Mouse (Mus musculus) lung, embryonic 15.5 days (tissue): ENCODE measurements around the gene Elp4. TPM values are rescaled to one million over a fixed set of nuclear protein-coding genes. Genes with fewer than 3 reads are reported as not detected.

Source experiments
- ATAC-seq: fragments of 200-750 bp; cut with Nextera tagmentation; 2 replicates; pipeline ENCODE4 v1.8.0; 2017; ENCODE audit warnings: moderate number of reproducible peaks, borderline replicate concordance; ENCODE audit not compliant: low FRiP score, low TSS enrichment; ENCODE audit errors: extremely low read depth
- H3K27ac ChIP-seq: fragments of 300-500 bp; sonication (generic); 2 replicates; pipeline ENCODE4 v1.5.1; 2015; ENCODE audit warnings: moderate library complexity, mild to moderate bottlenecking, inconsistent platforms
- H3K27me3 ChIP-seq: fragments of 300-500 bp; sonication (generic); 2 replicates; pipeline ENCODE4 v1.6.1; 2015; ENCODE audit warnings: inconsistent platforms
- H3K36me3 ChIP-seq: fragments of 300-500 bp; sonication (generic); 2 replicates; pipeline ENCODE4 v1.6.1; 2015; ENCODE audit warnings: inconsistent platforms
- H3K4me1 ChIP-seq: fragments of 300-500 bp; sonication (generic); 2 replicates; pipeline ENCODE4 v1.6.1; 2015; ENCODE audit warnings: inconsistent platforms
- H3K4me2 ChIP-seq: fragments of 300-500 bp; sonication (generic); 2 replicates; pipeline ENCODE4 v1.6.1; 2015; ENCODE audit warnings: inconsistent platforms, mild to moderate bottlenecking, moderate library complexity
- H3K4me3 ChIP-seq: fragments of 300-500 bp; sonication (generic); 2 replicates; pipeline ENCODE4 v1.5.1; 2015; ENCODE audit warnings: mild to moderate bottlenecking, inconsistent platforms
- H3K9ac ChIP-seq: fragments of 300-500 bp; sonication (generic); 2 replicates; pipeline ENCODE4 v1.6.1; 2015; ENCODE audit warnings: inconsistent platforms
- H3K9me3 ChIP-seq: fragments of 300-500 bp; sonication (generic); 2 replicates; pipeline ENCODE4 v1.6.1; 2016; ENCODE audit warnings: inconsistent platforms
- WGBS: fragments of 180-500 bp; shearing (Covaris S2); methylation state at CpG from one replicate; pipeline ENCODE4 v1.1.7; 2015; 5-methylcytosine and 5-hydroxymethylcytosine counted together
- polyA plus RNA-seq: library from polyadenylated mRNA; unstranded; fragments of >200 nt; fragmentation: Nextera tagmentation; extraction: Ambion mirVana; gene quantifications from 2 replicates; pipeline ENCODE4 v1.2.1, GENCODE M21; 2015

The Elp4 gene
- polyA plus RNA-seq, 1 experiment from 2014 or later = 45.3 TPM

GRCm38 (mm10) chr2:105803427-105803826 lies 100.9 kb downstream of the Elp4 start:
- Histone ChIP-seq H3K4me1 (no peaks in the 10 kb centered on the region), H3K27ac (no peak overlapping the region), H3K4me3 (no peak overlapping the region), H3K27me3 (no peaks in the 10 kb centered on the region), H3K4me2 (no peak overlapping the region), H3K9me3 (no peaks in the 10 kb centered on the region), H3K36me3 (no peaks in the 10 kb centered on the region), H3K9ac (no peak overlapping the region)
- WGBS = 27% methylated on average over 5 of the region's 5 CpGs
- no peak for ATAC-seq

GRCm38 (mm10) chr2:105802902-105803301 lies 101.5 kb downstream of the Elp4 start:
- Histone ChIP-seq H3K9ac (no peak overlapping the region), H3K4me3 (no peak overlapping the region), H3K4me1 (no peaks in the 10 kb centered on the region), H3K27ac (no peak overlapping the region), H3K9me3 (no peaks in the 10 kb centered on the region), H3K27me3 (no peaks in the 10 kb centered on the region), H3K36me3 (no peaks in the 10 kb centered on the region), H3K4me2 (no peak overlapping the region)
- 77% methylated on average over 2 of the region's 2 CpGs for WGBS
- ATAC-seq = no peak

GRCm38 (mm10) chr2:105801536-105801935 lies 102.8 kb downstream of the Elp4 start:
- Histone ChIP-seq H3K4me3 (no peak overlapping the region), H3K4me2 (no peak overlapping the region), H3K27me3 (no peaks in the 10 kb centered on the region), H3K9ac (no peak overlapping the region), H3K9me3 (no peaks in the 10 kb centered on the region), H3K36me3 (no peaks in the 10 kb centered on the region), H3K4me1 (no peaks in the 10 kb centered on the region), H3K27ac (no peak overlapping the region)
- ATAC-seq = no peak
- WGBS = 87% methylated on average over 6 of the region's 6 CpGs

DNA sequence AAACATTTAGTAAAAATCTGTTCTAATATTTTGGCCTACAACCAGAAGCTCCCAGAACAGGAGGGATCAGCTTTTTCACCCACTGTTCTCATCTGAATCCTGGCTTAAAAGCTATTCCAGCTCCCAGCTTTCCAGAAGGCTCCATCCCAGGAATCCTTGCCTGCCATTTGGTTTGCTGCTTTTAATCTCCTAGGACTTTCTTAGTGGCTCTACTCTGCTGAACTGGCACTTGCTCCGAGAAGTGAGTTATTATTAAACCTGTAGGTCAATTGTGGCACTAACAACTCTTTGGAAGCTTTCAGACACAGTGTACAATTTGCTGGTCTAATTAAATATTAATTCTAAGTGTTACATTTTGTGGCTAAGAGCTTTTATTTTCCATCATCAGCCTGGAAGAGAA lies 103.7 kb downstream of the Elp4 start:
- ATAC-seq = no peak
- no peak overlapping the region for H3K4me3 ChIP-seq
- H3K27me3 ChIP-seq = no peaks in the 10 kb centered on the region
- H3K9ac ChIP-seq = no peak overlapping the region
- H3K4me2 ChIP-seq = no peak overlapping the region
- H3K9me3 ChIP-seq = no peaks in the 10 kb centered on the region
- H3K27ac ChIP-seq = no peak overlapping the region
- no peaks in the 10 kb centered on the region for H3K36me3 ChIP-seq
- 68% methylated on average over 1 of the region's 1 CpGs for WGBS
- H3K4me1 ChIP-seq = no peaks in the 10 kb centered on the region

- 76% methylated on average over 2 of the region's 2 CpGs for WGBS
- Histone ChIP-seq H3K27me3 (no peaks in the 10 kb centered on the region), H3K36me3 (no peaks in the 10 kb centered on the region), H3K9ac (no peak overlapping the region), H3K27ac (no peak overlapping the region), H3K4me1 (no peaks in the 10 kb centered on the region), H3K9me3 (no peaks in the 10 kb centered on the region), H3K4me3 (no peak overlapping the region), H3K4me2 (no peak overlapping the region)
- ATAC-seq = no peak
These were observed 104.5 kb downstream of the Elp4 start for GRCm38 (mm10) chr2:105799840-105800239.

DNA sequence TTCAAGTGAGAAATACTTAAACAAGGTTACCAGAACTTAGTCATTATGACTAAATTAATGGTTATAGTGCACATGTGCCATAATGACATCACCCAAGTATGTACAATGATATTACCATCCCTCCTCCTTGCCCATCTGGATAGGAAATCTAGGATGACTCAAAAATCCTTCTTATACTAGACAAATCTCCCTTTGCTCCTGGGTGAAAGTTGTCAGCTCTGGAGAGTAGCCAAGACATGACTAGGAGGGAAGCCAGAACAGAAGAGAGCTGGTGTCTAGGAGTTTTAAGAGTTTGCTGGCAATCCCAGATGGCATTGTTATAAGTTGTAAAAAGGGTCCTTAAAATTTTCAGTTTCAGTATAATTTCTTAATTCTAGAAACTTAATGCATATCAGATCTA lies 106.5 kb downstream of the Elp4 start:
- Histone ChIP-seq H3K27me3 (no peaks in the 10 kb centered on the region), H3K4me1 (no peaks in the 10 kb centered on the region), H3K36me3 (no peaks in the 10 kb centered on the region), H3K9me3 (no peaks in the 10 kb centered on the region), H3K4me3 (no peak overlapping the region), H3K9ac (no peak overlapping the region), H3K27ac (no peak overlapping the region), H3K4me2 (no peak overlapping the region)
- no peak for ATAC-seq

DNA sequence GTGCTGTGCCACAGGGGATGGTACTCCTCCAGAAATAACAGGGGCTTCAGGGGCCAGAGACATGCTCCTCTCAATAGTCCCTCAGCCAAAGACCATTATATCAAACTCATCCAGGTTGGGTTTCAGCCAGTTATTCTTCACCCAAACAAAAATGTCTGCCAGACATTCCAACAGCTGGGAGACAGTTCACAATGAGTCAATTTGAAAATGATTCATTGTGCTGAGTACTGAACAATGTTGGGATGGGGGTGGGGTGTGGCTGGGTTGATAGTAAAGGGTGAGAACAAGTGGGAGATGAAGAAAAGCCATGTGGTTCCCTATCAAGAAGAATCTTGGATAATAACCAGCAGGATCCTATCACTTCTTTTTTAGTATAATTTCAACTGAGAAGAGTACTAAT lies 108.3 kb downstream of the Elp4 start:
- Histone ChIP-seq H3K27me3 (no peaks in the 10 kb centered on the region), H3K4me2 (no peak overlapping the region), H3K4me3 (no peak overlapping the region), H3K9ac (no peak overlapping the region), H3K36me3 (no peaks in the 10 kb centered on the region), H3K4me1 (no peaks in the 10 kb centered on the region), H3K27ac (no peak overlapping the region), H3K9me3 (no peaks in the 10 kb centered on the region)
- ATAC-seq = no peak

- H3K9me3 ChIP-seq = no peaks in the 10 kb centered on the region
- H3K36me3 ChIP-seq = no peaks in the 10 kb centered on the region
- no peaks in the 10 kb centered on the region for H3K27me3 ChIP-seq
- no peak overlapping the region for H3K27ac ChIP-seq
- 86% methylated on average over 12 of the region's 12 CpGs for WGBS
- no peak overlapping the region for H3K4me3 ChIP-seq
- ATAC-seq = no peak
- H3K4me1 ChIP-seq = no peaks in the 10 kb centered on the region
- no peak overlapping the region for H3K4me2 ChIP-seq
- no peak overlapping the region for H3K9ac ChIP-seq
These were observed 111.8 kb downstream of the Elp4 start for GRCm38 (mm10) chr2:105792339-105793120.

DNA sequence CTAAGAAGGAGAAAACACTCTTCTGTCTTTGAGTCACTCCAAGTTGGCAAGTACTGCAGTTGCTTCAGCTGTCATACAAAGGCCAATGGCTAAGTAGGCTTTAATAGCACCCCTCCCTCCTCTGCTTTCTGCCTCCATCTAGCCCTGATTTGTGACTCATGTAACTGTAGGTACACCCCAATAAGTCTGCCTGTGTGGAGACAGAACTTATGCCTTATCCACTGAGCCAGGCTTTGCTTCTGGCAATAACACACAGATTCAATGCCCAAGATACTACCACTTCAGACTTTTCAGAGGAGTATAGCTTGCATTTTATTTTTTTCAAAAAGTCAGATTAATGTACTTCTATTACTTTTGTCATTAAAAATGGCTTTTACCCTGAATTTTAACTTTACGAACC lies 114.4 kb downstream of the Elp4 start:
- Histone ChIP-seq H3K27me3 (no peaks in the 10 kb centered on the region), H3K9ac (no peak overlapping the region), H3K4me3 (no peak overlapping the region), H3K4me2 (no peak overlapping the region), H3K27ac (no peak overlapping the region), H3K4me1 (no peaks in the 10 kb centered on the region), H3K36me3 (no peaks in the 10 kb centered on the region), H3K9me3 (no peaks in the 10 kb centered on the region)
- ATAC-seq = no peak
- 92% methylated on average over 1 of the region's 1 CpGs for WGBS

DNA sequence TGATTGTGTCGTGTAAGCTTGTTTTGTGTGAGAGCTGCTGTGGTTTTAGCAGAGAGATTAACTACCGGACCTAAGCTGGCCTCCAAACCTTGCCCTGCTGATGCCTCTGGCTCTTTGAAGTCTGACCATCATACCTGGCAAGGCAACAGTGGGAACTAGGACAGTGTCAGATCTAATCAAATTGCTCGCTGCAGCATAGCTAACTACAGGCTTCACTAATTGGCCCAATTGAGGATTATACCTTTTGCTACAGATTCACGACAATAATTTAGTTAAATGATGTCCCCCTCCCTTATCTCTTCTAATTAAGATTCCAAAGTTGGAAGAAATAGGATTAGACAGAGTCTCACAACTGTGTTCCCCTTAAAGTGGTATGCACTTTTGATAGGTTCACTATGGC lies 116.6 kb downstream of the Elp4 start:
- H3K9me3 ChIP-seq = no peaks in the 10 kb centered on the region
- no peaks in the 10 kb centered on the region for H3K27me3 ChIP-seq
- no peak overlapping the region for H3K27ac ChIP-seq
- no peak overlapping the region for H3K4me3 ChIP-seq
- H3K36me3 ChIP-seq = no peaks in the 10 kb centered on the region
- no peak overlapping the region for H3K9ac ChIP-seq
- 76% methylated on average over 4 of the region's 4 CpGs for WGBS
- no peak overlapping the region for H3K4me2 ChIP-seq
- H3K4me1 ChIP-seq = no peaks in the 10 kb centered on the region
- no peak for ATAC-seq

- WGBS = 43% methylated on average over 2 of the region's 2 CpGs
- Histone ChIP-seq H3K27ac (no peak overlapping the region), H3K4me1 (no peaks in the 10 kb centered on the region), H3K36me3 (no peaks in the 10 kb centered on the region), H3K4me2 (no peak overlapping the region), H3K27me3 (no peaks in the 10 kb centered on the region), H3K4me3 (no peak overlapping the region), H3K9ac (no peak overlapping the region), H3K9me3 (no peaks in the 10 kb centered on the region)
- ATAC-seq = no peak
These were observed 117.4 kb downstream of the Elp4 start for GRCm38 (mm10) chr2:105786986-105787385.

- Histone ChIP-seq H3K27ac (no peak overlapping the region), H3K9me3 (no peaks in the 10 kb centered on the region), H3K36me3 (no peaks in the 10 kb centered on the region), H3K4me3 (no peak overlapping the region), H3K27me3 (no peaks in the 10 kb centered on the region), H3K4me2 (no peak overlapping the region), H3K9ac (no peak overlapping the region), H3K4me1 (no peaks in the 10 kb centered on the region)
- ATAC-seq = no peak
- WGBS = 70% methylated on average over 5 of the region's 5 CpGs
These were observed 121.5 kb downstream of the Elp4 start for GRCm38 (mm10) chr2:105782885-105783284.

- Histone ChIP-seq H3K36me3 (no peaks in the 10 kb centered on the region), H3K4me3 (no peak overlapping the region), H3K9ac (no peak overlapping the region), H3K27ac (no peak overlapping the region), H3K4me2 (no peak overlapping the region), H3K4me1 (no peaks in the 10 kb centered on the region), H3K9me3 (no peaks in the 10 kb centered on the region), H3K27me3 (no peaks in the 10 kb centered on the region)
- ATAC-seq = no peak
- 83% methylated on average over 1 of the region's 1 CpGs for WGBS
These were observed 123.6 kb downstream of the Elp4 start for GRCm38 (mm10) chr2:105780739-105781138.
